Mouse (Mus musculus) brain, embryonic 18.5 days (tissue): ENCODE data around the gene 3110018I06Rik.

Source experiments
- DNase-seq: peaks from one replicate; pipeline ENCODE4 v3.0.0-alpha.2; 2012; ENCODE audit warnings: low read depth, low spot score

Gene 3110018I06Rik

DNA sequence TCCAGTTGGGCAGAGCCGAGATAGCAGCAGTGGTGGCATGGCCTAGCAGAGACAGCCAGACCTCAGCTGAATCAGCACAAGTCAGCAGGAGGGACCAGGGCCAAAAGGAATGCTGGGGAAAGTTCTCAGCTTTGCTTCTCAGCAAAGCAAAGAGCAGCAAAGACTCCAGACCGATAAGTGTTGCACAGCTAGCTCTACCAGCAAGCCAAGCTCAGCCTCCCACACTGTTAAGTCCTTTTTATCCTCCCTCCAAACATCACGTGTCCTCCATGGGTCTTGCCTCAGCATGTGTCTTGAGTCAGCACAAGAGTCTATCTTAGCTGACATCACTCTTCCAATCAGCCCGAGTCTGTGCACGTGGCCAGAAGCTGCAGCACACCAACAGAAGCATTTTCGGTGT lies at the start of gene 3110018I06Rik:
3110018I06Rik (plus strand) TSS at position 262 of the 400 bp plus-strand sequence.
- no peak for DNase-seq

DNA sequence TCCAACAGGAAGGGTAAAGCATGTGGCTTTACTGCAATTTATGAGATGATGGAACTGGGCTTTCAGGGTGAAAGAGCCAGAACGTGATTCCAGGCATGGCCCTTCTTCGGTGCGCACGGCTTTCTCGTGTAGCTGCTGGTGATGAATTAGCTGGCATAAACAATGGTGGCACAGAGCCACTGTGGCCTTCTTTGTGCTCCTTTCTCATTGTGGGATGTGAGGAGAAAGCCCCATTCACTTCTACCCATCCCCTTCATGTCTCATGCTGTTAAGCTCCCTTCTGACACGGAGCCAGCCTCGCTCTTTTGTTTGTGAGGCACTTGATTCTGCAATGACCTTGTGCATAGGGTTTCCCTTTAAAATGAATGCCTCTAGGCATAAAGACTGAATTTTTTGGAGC lies 43.8 kb upstream of the 3110018I06Rik start:
- DNase-seq, result no peak

- no peak for DNase-seq
Observed at GRCm38 (mm10) chr12:107457835-107458234, 30.6 kb upstream of the 3110018I06Rik start.

DNA sequence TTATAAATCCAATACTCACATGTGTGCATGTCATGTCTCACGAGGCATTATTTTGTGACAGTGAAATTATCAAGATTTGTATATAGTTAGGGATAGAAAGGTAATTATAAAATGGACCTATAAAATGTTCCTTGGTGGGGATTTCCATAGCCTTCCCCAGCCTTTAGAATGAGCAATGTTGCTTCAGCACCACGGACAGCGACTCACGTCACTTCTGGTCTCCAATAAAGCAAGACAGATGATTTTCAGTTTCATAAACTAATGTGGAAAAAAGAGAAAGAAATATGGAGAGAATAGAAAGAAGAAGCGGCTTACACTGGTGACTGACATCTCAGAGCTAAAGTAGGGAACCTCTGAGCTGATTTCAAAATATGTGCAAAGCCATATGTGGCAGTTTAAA lies 23.7 kb upstream of the 3110018I06Rik start:
- no peak for DNase-seq

DNA sequence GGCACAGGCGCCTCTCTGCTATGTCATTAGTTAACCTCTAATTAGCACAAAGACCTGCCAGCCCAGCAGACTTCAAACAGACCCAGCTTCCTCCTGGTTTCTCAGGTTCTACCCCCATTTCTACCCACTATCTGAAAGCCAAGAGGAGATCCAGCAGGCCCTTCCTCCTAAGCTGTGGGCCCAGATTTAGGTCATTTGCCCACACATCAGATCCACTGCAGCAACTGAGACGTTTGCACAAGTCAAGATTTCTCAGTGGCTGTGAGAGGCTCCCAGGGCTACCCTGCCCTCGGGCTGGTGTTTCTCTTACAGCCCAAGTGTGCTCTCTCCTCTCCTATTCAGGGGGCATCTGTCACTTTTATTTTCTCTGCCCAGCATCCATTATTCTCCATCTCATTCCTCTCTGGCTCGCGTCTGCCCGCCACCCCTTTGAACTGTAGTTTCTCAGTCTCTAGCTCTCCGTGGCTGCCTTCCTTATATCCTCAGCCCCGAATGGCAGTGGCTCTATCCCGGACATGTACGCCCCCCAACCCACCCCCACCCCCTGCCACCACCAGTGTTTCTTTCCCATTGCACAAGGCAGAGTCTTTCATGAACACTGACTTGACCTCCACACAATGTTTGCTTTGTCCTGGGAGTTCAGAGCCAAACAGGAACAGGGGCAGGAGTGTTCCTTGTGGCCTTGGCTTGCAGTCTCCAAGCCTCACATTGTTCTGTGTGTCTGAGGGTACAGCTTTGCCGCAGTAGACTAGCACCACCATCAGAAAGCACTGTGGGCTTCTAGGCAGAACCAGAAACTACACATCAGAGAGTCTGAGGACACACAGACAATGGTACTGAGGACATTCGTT lies 11.8 kb upstream of the 3110018I06Rik start:
- no peak for DNase-seq

- DNase-seq, result no peak
Observed at GRCm38 (mm10) chr12:107479350-107479749, 9.1 kb upstream of the 3110018I06Rik start.

DNA sequence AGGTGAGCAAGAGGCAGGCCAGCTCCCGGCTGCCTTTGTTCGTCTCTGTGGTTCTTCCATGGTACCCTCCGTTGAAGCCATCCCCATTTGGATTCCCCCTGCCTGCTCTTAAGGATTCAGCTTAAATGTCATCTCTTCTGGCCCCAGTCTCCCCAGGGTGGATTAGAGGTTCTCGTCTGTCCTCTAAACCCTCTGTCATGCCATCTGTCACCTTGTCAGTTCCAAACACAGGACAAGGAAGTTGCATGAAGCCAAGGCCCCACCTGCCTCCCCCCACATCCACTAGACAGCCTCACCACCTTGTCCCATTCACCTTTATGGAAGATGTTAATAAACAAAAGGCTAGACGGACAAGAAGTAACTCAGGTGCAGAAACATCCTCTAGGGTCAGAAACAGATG lies 5.4 kb upstream of the 3110018I06Rik start:
- DNase-seq, result no peak

DNA sequence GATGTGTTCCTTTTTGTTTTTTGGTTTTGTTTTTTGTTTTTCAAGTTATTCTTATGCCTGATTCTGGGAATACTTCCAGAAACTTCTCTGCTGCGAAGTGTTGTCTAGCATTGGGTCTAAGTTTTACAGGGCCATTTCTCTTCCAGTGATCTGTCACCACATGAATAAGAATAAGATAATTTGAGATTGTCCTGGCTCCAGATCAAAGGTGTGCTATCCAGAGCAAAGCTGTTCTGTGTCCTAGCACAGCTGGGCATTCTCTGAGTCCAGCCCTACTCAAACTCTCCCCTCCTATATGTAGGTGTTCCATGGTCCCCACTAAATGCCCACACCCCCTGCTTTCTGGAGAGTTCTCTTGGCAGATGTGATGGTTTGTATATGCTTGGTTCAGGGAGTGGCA lies 2.9 kb downstream of the 3110018I06Rik start:
- DNase-seq, result no peak

- no peak for DNase-seq
Observed at GRCm38 (mm10) chr12:107496924-107497323, 8.5 kb downstream of the 3110018I06Rik start.

GRCm38 (mm10) chr12:107509661-107510237 lies 21.3 kb downstream of the 3110018I06Rik start:
- DNase-seq, result no peak

GRCm38 (mm10) chr12:107511112-107511511 lies 22.7 kb downstream of the 3110018I06Rik start:
- no peak for DNase-seq

- no peak for DNase-seq
Observed at GRCm38 (mm10) chr12:107516265-107517217, 28.1 kb downstream of the 3110018I06Rik start.

DNA sequence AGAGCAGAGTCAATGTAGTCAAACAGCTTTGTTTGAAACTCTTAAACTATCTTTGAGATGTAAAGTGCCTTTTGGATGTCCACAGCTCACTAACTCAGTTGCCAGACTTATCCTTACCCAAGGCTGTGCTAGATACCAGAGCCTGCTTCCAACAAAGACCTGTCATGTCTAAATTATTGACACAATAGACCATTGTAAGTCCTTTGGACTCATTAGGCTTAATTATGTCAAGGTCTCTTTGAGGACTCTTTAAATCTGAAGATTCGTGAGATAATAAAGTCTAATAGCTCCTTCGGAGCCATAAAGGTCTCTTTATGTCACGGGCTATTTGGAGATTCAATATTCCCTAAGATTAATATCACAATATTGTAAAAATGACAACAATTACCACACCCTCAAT lies 32.5 kb downstream of the 3110018I06Rik start:
- DNase-seq, result no peak

GRCm38 (mm10) chr12:107528346-107528880 lies 40.0 kb downstream of the 3110018I06Rik start:
- no peak for DNase-seq

DNA sequence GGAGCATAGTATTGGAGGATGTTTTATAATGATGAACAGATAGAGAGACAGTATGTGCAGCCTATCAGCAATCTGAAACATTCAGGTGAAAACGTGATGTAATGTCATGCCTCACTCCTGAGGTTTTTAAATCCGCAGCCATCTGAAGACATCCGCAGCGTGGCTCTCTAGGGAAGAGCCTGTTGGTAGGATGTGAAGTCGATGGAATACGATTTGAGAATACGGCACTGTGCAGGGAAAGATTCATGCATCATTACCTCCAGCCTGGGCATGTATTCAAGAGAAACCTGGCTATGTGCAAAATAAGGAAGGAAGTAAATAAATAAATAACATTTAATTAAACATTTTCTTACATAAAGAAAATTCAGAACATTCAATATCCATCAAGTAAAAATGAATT lies 44.4 kb downstream of the 3110018I06Rik start:
- DNase-seq, result no peak
